Mouse (Mus musculus) neutrophil, adult 59 days (primary cell): ENCODE measurements around the gene Nova1. TPM values are rescaled to one million over a fixed set of nuclear protein-coding genes. Genes with fewer than 3 reads are reported as not detected.

Source experiments
- total RNA-seq, 2 experiments: library from RNA; stranded (reverse); gene quantifications; 1 replicate in 1 of 2; 2 replicates in 1 of 2; pipeline ENCODE4 v1.2.4; 2023

Gene Nova1
- total RNA-seq, result not detected

GRCm38 (mm10) chr12:46818856-46819347 is at the start of gene Nova1:
Nova1 (minus strand) TSS chr12:46818929.

